Mouse (Mus musculus) CH12.LX (cell line): ENCODE measurements at regions not wholly inside any gene's neighbourhood (a gene's known extent, or its start where the extent isn't known, plus 50 kb on each side); places are given as distances from the start of the nearest gene placed in this dataset.

ENCODE experiments used
- CHD2 ChIP-seq: IDR thresholded peaks from 2 replicates; pipeline ENCODE4 v1.6.1; 2011; ENCODE audit warnings: low read length, improper control_type of control experiment
- CTCF ChIP-seq, 2 experiments: IDR thresholded peaks in 1 of 2; conservative IDR thresholded peaks in 1 of 2; 2 replicates each; pipeline ENCODE4 v1.5.1; 2011 to 2012; ENCODE audit warnings: low read depth in 2 of 2, low read length in 2 of 2, improper control_type of control experiment in 1 of 2, inconsistent platforms in 1 of 2, mild to moderate bottlenecking in 1 of 2, moderate library complexity in 1 of 2
- ELF1 ChIP-seq: IDR thresholded peaks from 2 replicates; pipeline ENCODE4 v1.6.1; 2014; ENCODE audit warnings: low read depth, mild to moderate bottlenecking, inconsistent platforms, low read length, improper control_type of control experiment
- MAFK ChIP-seq: IDR thresholded peaks from 2 replicates; pipeline ENCODE4 v1.6.1; 2011; ENCODE audit warnings: low read length, improper control_type of control experiment; ENCODE audit not compliant: insufficient replicate concordance
- MAX ChIP-seq: IDR thresholded peaks from 2 replicates; pipeline ENCODE4 v1.6.1; 2011; ENCODE audit warnings: low read length, improper control_type of control experiment
- PAX5 ChIP-seq: IDR thresholded peaks from 2 replicates; pipeline ENCODE4 v1.6.1; 2012; ENCODE audit warnings: low read length, inconsistent platforms, mixed read lengths
- POLR2A ChIP-seq: IDR thresholded peaks from 2 replicates; pipeline ENCODE4 v1.6.1; 2011; ENCODE audit warnings: low read depth, mild to moderate bottlenecking, improper control_type of control experiment, low read length
- SMC3 ChIP-seq: IDR thresholded peaks from 2 replicates; pipeline ENCODE4 v1.6.1; 2011; ENCODE audit warnings: low read depth, low read length, improper control_type of control experiment
- ZMIZ1 ChIP-seq: IDR thresholded peaks from 2 replicates; pipeline ENCODE4 v1.6.1; 2012; ENCODE audit warnings: low read depth, mild to moderate bottlenecking, inconsistent platforms, low read length, improper control_type of control experiment

GRCm38 (mm10) chr2:50755616-50756450, 393.1 kb downstream of the Rnd3 start:
- TF ChIP-seq MAX (no peak), MAFK (no peak), ZMIZ1 (no peak), SMC3 (no peak), CHD2 (no peak), ELF1 (no peak), CTCF (conservative IDR thresholded peaks at IDR 0.05 in 1 of 2, IDR thresholded peaks at IDR 0.05 in 1 of 2; ENCODE audit: low read depth in 2 of 2, low read length in 2 of 2) (no peak), POLR2A (no peak), PAX5 (no peak)
